Mouse (Mus musculus): ENCODE results near the gene C1qtnf12.

The C1qtnf12 gene

DNA sequence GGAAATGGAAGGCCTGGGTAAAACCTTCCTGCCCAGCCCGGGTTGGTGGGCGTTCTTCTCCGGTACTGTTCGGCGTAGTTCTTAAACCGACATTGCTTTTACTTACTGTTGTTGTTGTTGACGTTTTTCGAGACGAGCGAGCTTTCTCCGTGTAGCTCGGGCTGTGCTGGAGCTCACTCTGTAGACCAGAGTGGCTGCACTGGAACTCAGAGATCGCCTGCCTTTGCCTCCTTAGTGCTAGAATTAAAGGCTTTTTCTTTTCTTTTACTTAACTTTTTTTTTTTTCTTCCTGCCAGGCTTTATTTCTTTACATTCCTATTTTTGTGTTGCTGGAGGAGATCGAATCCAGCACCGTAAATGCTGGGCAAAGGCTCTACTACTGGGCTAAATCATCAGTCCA is 31.5 kb downstream of the C1qtnf12 start:
- DNase-seq (ENCODE audit: low spot score in 2 of 2), result no peak

DNA sequence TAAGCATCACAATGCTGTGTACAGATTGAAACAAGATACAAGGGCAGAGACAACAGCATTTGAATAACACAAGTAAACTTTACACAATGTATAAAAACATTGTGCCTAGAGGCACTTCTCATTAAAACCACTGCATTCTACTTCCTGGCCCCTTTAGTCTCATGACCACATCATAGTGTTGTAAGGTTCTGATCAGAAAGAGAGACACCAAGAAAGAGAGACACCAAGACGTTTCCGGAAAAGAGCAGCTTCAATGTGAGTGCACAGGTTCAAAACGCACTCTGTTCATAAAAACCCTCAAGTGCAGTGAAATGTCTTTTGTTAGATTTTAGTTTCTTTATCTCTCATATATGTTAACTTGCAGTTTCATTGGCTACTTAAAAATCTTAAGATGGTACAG is 42.0 kb downstream of the C1qtnf12 start:
- DNase-seq (ENCODE audit: low spot score in 2 of 2), result no peak

DNA sequence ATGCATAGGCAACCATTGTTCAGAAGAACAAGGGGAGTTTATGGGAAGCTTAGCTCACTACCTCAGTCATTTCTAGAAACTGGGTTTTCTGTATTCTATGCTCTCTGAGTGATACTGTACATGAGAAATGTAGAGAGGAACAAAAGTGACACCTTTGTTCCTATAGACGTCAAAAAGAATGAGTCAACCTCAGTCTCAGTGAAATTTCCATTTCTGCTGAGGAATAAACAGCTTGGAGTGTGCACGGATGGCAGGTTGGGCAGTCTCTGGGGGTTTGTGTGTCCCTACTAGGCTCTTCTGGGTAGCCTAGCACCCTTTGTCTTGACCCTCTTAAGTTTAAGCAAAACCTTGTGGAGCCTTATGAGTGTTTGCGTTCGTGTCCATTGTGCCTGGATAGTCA is 46.3 kb downstream of the C1qtnf12 start:
- no peak for DNase-seq (ENCODE audit: low spot score in 2 of 2)

DNA sequence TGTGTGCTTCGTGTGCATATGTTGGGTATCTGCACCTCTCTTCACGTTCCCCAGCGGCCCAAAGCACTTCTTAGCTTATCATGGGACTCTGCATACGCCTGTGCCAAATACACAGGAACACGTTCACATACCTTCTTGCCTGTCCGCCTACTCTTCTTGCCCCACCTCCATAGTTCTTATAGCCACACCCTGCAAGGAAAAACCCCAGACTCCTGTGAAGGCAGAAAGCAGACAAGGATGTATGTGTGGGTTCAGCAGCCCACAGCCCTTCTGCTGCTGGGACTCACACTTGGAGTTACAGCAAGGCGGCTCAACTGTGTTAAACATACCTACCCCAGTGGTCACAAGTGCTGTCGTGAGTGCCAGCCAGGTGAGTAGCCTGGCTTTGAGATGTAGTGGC is 51.5 kb downstream of the C1qtnf12 start, which contains the start of gene Tnfrsf4:
Gene Tnfrsf4 (plus strand): TSS at position 207 of the 400 bp plus-strand sequence.
- DNase-seq (ENCODE audit: low spot score in 2 of 2), result no peak

DNA sequence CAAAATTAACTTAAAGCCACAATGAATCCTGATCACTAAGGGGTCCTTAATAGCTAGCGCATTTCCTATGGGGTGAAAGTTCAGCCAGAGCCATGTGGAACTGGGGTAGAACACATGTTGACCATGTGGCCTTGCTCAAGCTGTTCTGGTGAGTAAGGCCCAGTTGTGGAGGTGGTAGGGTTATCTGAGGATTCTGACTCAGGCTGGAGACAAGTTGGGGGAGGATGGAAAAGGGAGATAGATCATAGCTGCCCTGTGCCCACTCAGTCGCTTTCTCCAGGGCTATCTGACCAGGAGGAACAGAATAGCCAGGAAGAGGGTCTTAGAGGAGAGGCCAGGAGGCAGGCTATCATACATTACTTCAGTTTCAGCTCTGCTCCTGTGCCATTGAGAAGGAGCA is 52.3 kb downstream of the C1qtnf12 start:
- no peak for DNase-seq (ENCODE audit: low spot score in 2 of 2)
